Mouse (Mus musculus): ENCODE data around the gene Arhgef3.

DNA sequence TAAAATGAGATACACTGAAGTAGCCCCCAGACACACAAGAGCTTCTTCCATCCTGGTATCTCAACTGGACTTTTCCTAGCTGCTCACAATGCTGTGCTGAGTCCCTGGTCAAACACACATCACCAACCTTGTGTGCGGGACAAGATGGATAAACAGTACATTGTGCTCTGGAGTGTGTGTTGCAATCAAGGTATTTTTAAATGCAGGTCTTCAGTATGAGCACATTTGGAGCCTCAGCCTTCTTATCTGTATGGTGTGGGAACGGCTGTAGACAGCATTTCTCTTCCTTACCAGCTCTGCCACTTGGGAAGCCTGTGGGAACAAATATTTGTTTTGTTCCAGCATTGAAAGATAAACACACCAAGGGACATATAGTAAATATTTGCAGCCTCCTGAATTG lies 184.2 kb downstream of the Arhgef3 start:
- TF ChIP-seq CTCF (IDR thresholded peaks at IDR 0.05; ENCODE audit: insufficient read depth, low read length) = no peak
- no peak for TF ChIP-seq POLR2A (IDR thresholded peaks at IDR 0.05; ENCODE audit: borderline replicate concordance, extremely low read depth, low read depth, low read length)

Measured in lung, adult 2 months (tissue).